Mouse (Mus musculus): Measurements from ENCODE around the gene Mblac2. TPM values are rescaled to one million over a fixed set of nuclear protein-coding genes. Genes with fewer than 3 reads are reported as not detected.
"Not testable (repeated sequence)": the region's sequence is repeated elsewhere in the genome, so short reads cannot be mapped to it uniquely, and the experiment has no call there.

Gene Mblac2
- 6.7 and 7.0 TPM in 2 replicates for total RNA-seq (2017)

GRCm38 (mm10) chr13:81710775-81711545 is at the start of gene Mblac2, which contains the start of gene Polr3g:
Mblac2 (plus strand) TSS chr13:81711341.
Polr3g (minus strand) TSS chr13:81711013.
- ATAC-seq (replicated peaks; ENCODE audit: low read depth, poor library complexity, severe bottlenecking): peak; percentile 83

- ATAC-seq (replicated peaks; ENCODE audit: low read depth, poor library complexity, severe bottlenecking): no peak
These were observed 47.4 kb upstream of the Mblac2 start for GRCm38 (mm10) chr13:81663566-81664330.

- no peak for ATAC-seq (replicated peaks; ENCODE audit: low read depth, poor library complexity, severe bottlenecking)
These were observed 46.8 kb upstream of the Mblac2 start for GRCm38 (mm10) chr13:81664331-81664698.

GRCm38 (mm10) chr13:81667713-81668112 is 43.4 kb upstream of the Mblac2 start:
- ATAC-seq (replicated peaks; ENCODE audit: low read depth, poor library complexity, severe bottlenecking): no peak

- ATAC-seq (replicated peaks; ENCODE audit: low read depth, poor library complexity, severe bottlenecking): no peak
These were observed 35.8 kb upstream of the Mblac2 start for GRCm38 (mm10) chr13:81675333-81675732.

GRCm38 (mm10) chr13:81683107-81683506 is 28.0 kb upstream of the Mblac2 start:
- no peak for ATAC-seq (replicated peaks; ENCODE audit: low read depth, poor library complexity, severe bottlenecking)

- no peak for ATAC-seq (replicated peaks; ENCODE audit: low read depth, poor library complexity, severe bottlenecking)
These were observed 26.9 kb upstream of the Mblac2 start for GRCm38 (mm10) chr13:81684258-81684657.

- ATAC-seq (replicated peaks; ENCODE audit: low read depth, poor library complexity, severe bottlenecking): no peak
These were observed 26.3 kb upstream of the Mblac2 start for GRCm38 (mm10) chr13:81684884-81685283.

GRCm38 (mm10) chr13:81689587-81689986 is 21.6 kb upstream of the Mblac2 start:
- ATAC-seq (replicated peaks; ENCODE audit: low read depth, poor library complexity, severe bottlenecking): no peak

- ATAC-seq (replicated peaks; ENCODE audit: low read depth, poor library complexity, severe bottlenecking): peak; percentile 86
These were observed 20.7 kb upstream of the Mblac2 start for GRCm38 (mm10) chr13:81690477-81690876.

- peak; percentile 86 for ATAC-seq (replicated peaks; ENCODE audit: low read depth, poor library complexity, severe bottlenecking)
These were observed 19.5 kb upstream of the Mblac2 start for GRCm38 (mm10) chr13:81691606-81692005.

GRCm38 (mm10) chr13:81694446-81694845 is 16.7 kb upstream of the Mblac2 start:
- no peak for ATAC-seq (replicated peaks; ENCODE audit: low read depth, poor library complexity, severe bottlenecking)

GRCm38 (mm10) chr13:81703148-81703547 is 8.0 kb upstream of the Mblac2 start:
- peak; percentile 55 for ATAC-seq (replicated peaks; ENCODE audit: low read depth, poor library complexity, severe bottlenecking)

GRCm38 (mm10) chr13:81703621-81704020 is 7.5 kb upstream of the Mblac2 start:
- no peak for ATAC-seq (replicated peaks; ENCODE audit: low read depth, poor library complexity, severe bottlenecking)

GRCm38 (mm10) chr13:81706311-81706710 is 4.8 kb upstream of the Mblac2 start:
- ATAC-seq (replicated peaks; ENCODE audit: low read depth, poor library complexity, severe bottlenecking): no peak

- ATAC-seq (replicated peaks; ENCODE audit: low read depth, poor library complexity, severe bottlenecking): no peak
These were observed 1.3 kb upstream of the Mblac2 start for GRCm38 (mm10) chr13:81709805-81710204.

- ATAC-seq (replicated peaks; ENCODE audit: low read depth, poor library complexity, severe bottlenecking): peak; percentile 16
These were observed 875 bp upstream of the Mblac2 start for GRCm38 (mm10) chr13:81710266-81710665.

- peak; percentile 17 for ATAC-seq (replicated peaks; ENCODE audit: low read depth, poor library complexity, severe bottlenecking)
These were observed 618 bp downstream of the Mblac2 start for GRCm38 (mm10) chr13:81711546-81712371.

GRCm38 (mm10) chr13:81713896-81714295 is 2.8 kb downstream of the Mblac2 start:
- ATAC-seq (replicated peaks; ENCODE audit: low read depth, poor library complexity, severe bottlenecking): no peak

- ATAC-seq (replicated peaks; ENCODE audit: low read depth, poor library complexity, severe bottlenecking): not testable (repeated sequence)
These were observed 17.0 kb downstream of the Mblac2 start for GRCm38 (mm10) chr13:81728141-81728540.

Data from common myeloid progenitor, adult 5-6 weeks (primary cell).